ENCODE assay signal across 9 mouse cellular contexts in the genomic region with DNA sequence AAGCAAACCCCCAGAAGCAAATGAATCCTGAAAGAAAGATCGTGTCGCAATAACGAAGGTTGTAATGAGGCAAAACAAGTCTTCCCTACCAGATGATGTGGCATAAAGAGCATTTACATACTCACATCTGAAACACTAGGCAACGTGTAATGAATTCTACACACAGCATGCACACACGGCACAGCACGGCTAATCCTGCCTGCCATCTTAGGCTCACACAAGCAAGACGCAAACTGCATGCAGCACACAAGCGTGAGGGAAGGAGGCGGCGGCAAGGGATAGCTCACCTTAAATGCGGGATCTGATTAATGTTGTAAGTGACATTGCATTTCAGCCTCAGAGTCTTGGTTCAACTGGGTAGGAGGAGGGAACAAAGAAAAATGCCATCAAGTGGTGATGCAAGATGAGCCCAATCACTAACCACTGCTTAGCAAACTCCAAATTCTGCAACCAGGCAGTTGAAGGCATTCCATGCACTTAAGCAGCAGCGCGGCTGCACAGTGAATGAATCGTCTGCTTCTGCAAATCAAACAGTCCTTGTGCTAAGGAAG. TPM values are rescaled to one million over a fixed set of nuclear protein-coding genes. Genes with fewer than 3 reads are reported as not detected.
DNase-seq lines count a peak whose midpoint lies in the region; ATAC-seq lines count a peak whose summit lies in the region.
"Had no signal": no experiment of that assay in that cellular context is flagged by ENCODE, and none has a peak within 500 bp of the region (broad histone marks: within the 10 kb centered on the region; RNA-seq: fewer than 3 reads in every experiment).

No protein-coding gene starts in this region.

- no peak overlapping the region for H3K4me3 ChIP-seq in intestine, embryonic 14.5 days (ENCODE audit: low read depth, low read length)
- H3K4me3 ChIP-seq in intestine, embryonic 16.5 days (ENCODE audit: low read length) = no peak overlapping the region
- H3K4me3 ChIP-seq in hindbrain, embryonic 10.5 days = no peak overlapping the region
- peak overlapping the region; percentile 18; the same call in 1 of the 2 replicates for H3K4me3 ChIP-seq in neural tube, embryonic 12.5 days
- H3K4me3 ChIP-seq in liver, embryonic 12.5 days = no peak overlapping the region

- H3K4me2 ChIP-seq in intestine, embryonic 14.5 days (ENCODE audit: low read length) = peak overlapping the region; percentile 29
- no peak overlapping the region for H3K4me2 ChIP-seq in intestine, embryonic 16.5 days (ENCODE audit: low read depth, low read length)
- H3K4me2 ChIP-seq in neural tube, embryonic 12.5 days (replicated peaks) = peak overlapping the region; percentile 40
- H3K4me2 ChIP-seq in liver, embryonic 12.5 days = no peak overlapping the region

- ATAC-seq in intestine, embryonic 14.5 days (replicated peaks; ENCODE audit: low FRiP score, low TSS enrichment, low read depth) = no peak
- ATAC-seq in intestine, embryonic 16.5 days = no peak; the same call in 1 of the 2 replicates
- peak; percentile 70 for ATAC-seq in neural tube, embryonic 12.5 days (ENCODE audit: low FRiP score, low read depth)
- no peak for ATAC-seq in liver, embryonic 12.5 days
- ATAC-seq: Patski had no signal

- no peak for DNase-seq in intestine, embryonic 14.5 days (ENCODE audit: low spot score)
- peak; percentile 30 for DNase-seq in cerebellum, adult 9-10 months
- no peak for DNase-seq in hindbrain, embryonic 10.5 days (ENCODE audit: low spot score)
- no peak for DNase-seq in testis, postnatal 14 days (ENCODE audit: low spot score)
- no peak for DNase-seq in adrenal gland, adult 8-10 months

- H3K27me3 ChIP-seq in intestine, embryonic 14.5 days (replicated peaks; ENCODE audit: control insufficient read depth, insufficient read depth, low read length) = no peaks in the 10 kb centered on the region
- H3K27me3 ChIP-seq in intestine, embryonic 16.5 days (replicated peaks; ENCODE audit: control insufficient read depth, insufficient read depth, low read length) = no peaks in the 10 kb centered on the region
- 0 out of 2 replicates have a peak, but pooled peaks cover 8% of the 10 kb centered on the region for H3K27me3 ChIP-seq in hindbrain, embryonic 10.5 days (ENCODE audit: insufficient read depth, poor library complexity, severe bottlenecking)
- no peaks in the 10 kb centered on the region for H3K27me3 ChIP-seq in neural tube, embryonic 12.5 days (replicated peaks)
- H3K27me3 ChIP-seq in liver, embryonic 12.5 days (replicated peaks) = peaks cover 7% of the 10 kb centered on the region
- H3K27me3 ChIP-seq: Patski had no signal

- H3K4me1 ChIP-seq in intestine, embryonic 14.5 days (replicated peaks; ENCODE audit: control insufficient read depth, insufficient read depth, low read length) = peaks cover 8% of the 10 kb centered on the region
- no peaks in the 10 kb centered on the region for H3K4me1 ChIP-seq in intestine, embryonic 16.5 days (ENCODE audit: control insufficient read depth, insufficient read depth, low read length)
- peaks cover 14% of the 10 kb centered on the region for H3K4me1 ChIP-seq in hindbrain, embryonic 10.5 days (replicated peaks)
- peaks cover 18% of the 10 kb centered on the region; the same call in 1 of the 2 replicates for H3K4me1 ChIP-seq in neural tube, embryonic 12.5 days
- H3K4me1 ChIP-seq in liver, embryonic 12.5 days = 0 out of 2 replicates have a peak, but pooled peaks cover 3% of the 10 kb centered on the region

- no peaks in the 10 kb centered on the region for H3K36me3 ChIP-seq in intestine, embryonic 14.5 days (ENCODE audit: control insufficient read depth, insufficient read depth, low read length)
- H3K36me3 ChIP-seq in intestine, embryonic 16.5 days (ENCODE audit: control insufficient read depth, insufficient read depth, low read length) = no peaks in the 10 kb centered on the region
- H3K36me3 ChIP-seq in hindbrain, embryonic 10.5 days = no peaks in the 10 kb centered on the region
- no peaks in the 10 kb centered on the region for H3K36me3 ChIP-seq in neural tube, embryonic 12.5 days
- H3K36me3 ChIP-seq in liver, embryonic 12.5 days = no peaks in the 10 kb centered on the region

- H3K27ac ChIP-seq in intestine, embryonic 14.5 days (ENCODE audit: low read depth) = no peak overlapping the region
- H3K27ac ChIP-seq in intestine, embryonic 16.5 days (ENCODE audit: low read length) = no peak overlapping the region
- peak overlapping the region; percentile 23; the same call in 1 of the 2 replicates for H3K27ac ChIP-seq in hindbrain, embryonic 10.5 days
- peak overlapping the region; percentile 64 for H3K27ac ChIP-seq in neural tube, embryonic 12.5 days
- H3K27ac ChIP-seq in liver, embryonic 12.5 days = no peak overlapping the region

- 51% methylated on average over 14 of the region's 14 CpGs for WGBS in intestine, embryonic 14.5 days
- 51% methylated on average over 14 of the region's 14 CpGs for WGBS in intestine, embryonic 16.5 days
- WGBS in hindbrain, embryonic 10.5 days = 60% methylated on average over 14 of the region's 14 CpGs
- 48% methylated on average over 14 of the region's 14 CpGs for WGBS in neural tube, embryonic 12.5 days
- WGBS in liver, embryonic 12.5 days (ENCODE audit: insufficient replicate concordance) = 57% methylated on average over 14 of the region's 14 CpGs

- H3K9ac ChIP-seq in intestine, embryonic 14.5 days (ENCODE audit: low read length) = no peak overlapping the region
- H3K9ac ChIP-seq in intestine, embryonic 16.5 days (ENCODE audit: low read depth, low read length) = no peak overlapping the region
- H3K9ac ChIP-seq in neural tube, embryonic 12.5 days = peak overlapping the region; percentile 31
- H3K9ac ChIP-seq in liver, embryonic 12.5 days = no peak overlapping the region

- no peaks in the 10 kb centered on the region for H3K9me3 ChIP-seq in intestine, embryonic 14.5 days (ENCODE audit: control insufficient read depth, low read length)
- no peaks in the 10 kb centered on the region for H3K9me3 ChIP-seq in intestine, embryonic 16.5 days (ENCODE audit: control insufficient read depth, low read length)
- H3K9me3 ChIP-seq in hindbrain, embryonic 10.5 days = no peaks in the 10 kb centered on the region
- H3K9me3 ChIP-seq in neural tube, embryonic 12.5 days = no peaks in the 10 kb centered on the region
- no peaks in the 10 kb centered on the region for H3K9me3 ChIP-seq in liver, embryonic 12.5 days (replicated peaks)

RNA-seq across cellular contexts. Expression of a gene that starts 20.6 kb away (rescaled TPM):
- 20.2 and 21.0 TPM in 2 replicates for polyA plus RNA-seq in intestine, embryonic 14.5 days (2014; fragmentation: Nextera tagmentation; extraction: Ambion mirVana)
- 20.3 and 20.6 TPM in 2 replicates for polyA plus RNA-seq in intestine, embryonic 16.5 days (2015; fragmentation: Nextera tagmentation; extraction: Ambion mirVana)
- polyA plus RNA-seq in hindbrain, embryonic 10.5 days (2016; fragmentation: Nextera tagmentation; extraction: Ambion mirVana) = 7.8 and 8.5 TPM in 2 replicates
- polyA plus RNA-seq in neural tube, embryonic 12.5 days (2016; fragmentation: Nextera tagmentation; extraction: Ambion mirVana) = 19.7 and 21.1 TPM in 2 replicates
- total RNA-seq in adrenal gland, adult 8-10 months (2022) = 10 to 100 TPM; 55.4 to 88.4 (median 70.5) TPM
- polyA plus RNA-seq in liver, embryonic 12.5 days (2016; fragmentation: Nextera tagmentation; extraction: Ambion mirVana) = 6.8 and 7.0 TPM in 2 replicates

Comparison
In these comparisons a context has a peak if more than half of its experiments do, and no peak if none do; other contexts are left out.
1. H3K4me2 ChIP-seq: peak in intestine, embryonic 14.5 days (single experiment) and neural tube, embryonic 12.5 days (single experiment); none in intestine, embryonic 16.5 days (single experiment) and liver, embryonic 12.5 days (single experiment).
2. H3K27ac ChIP-seq: peak in hindbrain, embryonic 10.5 days (single experiment) and neural tube, embryonic 12.5 days (single experiment); none in intestine, embryonic 14.5 days (single experiment), intestine, embryonic 16.5 days (single experiment) and liver, embryonic 12.5 days (single experiment).